Mouse (Mus musculus) heart, embryonic 12.5 days (tissue): ENCODE results near the gene Dennd6a. TPM values are rescaled to one million over a fixed set of nuclear protein-coding genes. Genes with fewer than 3 reads are reported as not detected.
A peak's percentile ranks its signal among the peaks of the same experiment; 100 is the strongest.

ENCODE experiments used
- ATAC-seq: fragments of 200-750 bp; cut with Nextera tagmentation; 2 replicates; pipeline ENCODE4 v1.8.0; 2017; ENCODE audit warnings: moderate TSS enrichment, moderate library complexity; ENCODE audit not compliant: insufficient number of reproducible peaks, low FRiP score
- H3K27ac ChIP-seq: fragments of 300-500 bp; sonication (generic); 2 replicates; pipeline ENCODE4 v1.5.1; 2016; ENCODE audit warnings: mild to moderate bottlenecking, moderate library complexity; ENCODE audit not compliant: poor library complexity, severe bottlenecking
- H3K27me3 ChIP-seq: fragments of 300-500 bp; sonication (generic); replicated peaks from 2 replicates; pipeline ENCODE4 v1.6.1; 2016; ENCODE audit warnings: mild to moderate bottlenecking, moderate library complexity
- H3K36me3 ChIP-seq: fragments of 300-500 bp; sonication (generic); 2 replicates; pipeline ENCODE4 v1.6.1; 2016; ENCODE audit warnings: mild to moderate bottlenecking, moderate library complexity
- H3K4me1 ChIP-seq: fragments of 300-500 bp; sonication (generic); replicated peaks from 2 replicates; pipeline ENCODE4 v1.6.1; 2016; ENCODE audit warnings: mild to moderate bottlenecking
- H3K4me2 ChIP-seq: fragments of 300-500 bp; sonication (generic); 2 replicates; pipeline ENCODE4 v1.6.1; 2016; ENCODE audit warnings: mild to moderate bottlenecking, moderate library complexity
- H3K4me3 ChIP-seq: fragments of 300-500 bp; sonication (generic); 2 replicates; pipeline ENCODE4 v1.5.1; 2016; ENCODE audit warnings: mild to moderate bottlenecking
- H3K9ac ChIP-seq: fragments of 300-500 bp; sonication (generic); 2 replicates; pipeline ENCODE4 v1.6.1; 2016; ENCODE audit warnings: mild to moderate bottlenecking, moderate library complexity
- H3K9me3 ChIP-seq: fragments of 300-500 bp; sonication (generic); replicated peaks from 2 replicates; pipeline ENCODE4 v1.6.1; 2016; ENCODE audit warnings: mild to moderate bottlenecking, moderate library complexity
- WGBS: fragments of 180-500 bp; shearing (Covaris S2); methylation state at CpG from one replicate; pipeline ENCODE4 v1.1.7; 2016; 5-methylcytosine and 5-hydroxymethylcytosine counted together
- polyA plus RNA-seq: library from polyadenylated mRNA; unstranded; fragments of >200 nt; fragmentation: Nextera tagmentation; extraction: Ambion mirVana; gene quantifications from 2 replicates; pipeline ENCODE4 v1.2.1, GENCODE M21; 2016

Gene Dennd6a
- polyA plus RNA-seq, 1 experiment from 2014 or later, result 27.5 TPM

- no peak for ATAC-seq
- H3K9me3 ChIP-seq, result no peaks in the 10 kb centered on the region
- H3K9ac ChIP-seq, result no peak overlapping the region
- no peak overlapping the region for H3K4me3 ChIP-seq
- H3K4me2 ChIP-seq, result no peak overlapping the region
- no peak overlapping the region for H3K27ac ChIP-seq
- no peaks in the 10 kb centered on the region for H3K27me3 ChIP-seq
- 58% methylated on average over 3 of the region's 3 CpGs for WGBS
- no peaks in the 10 kb centered on the region for H3K36me3 ChIP-seq
- peaks cover 14% of the 10 kb centered on the region for H3K4me1 ChIP-seq
Measured at GRCm38 (mm10) chr14:26576255-26576780, 2.7 kb downstream of the Dennd6a start.

GRCm38 (mm10) chr14:26578791-26579191 is 5.1 kb downstream of the Dennd6a start:
- no peak for ATAC-seq
- no peaks in the 10 kb centered on the region for H3K9me3 ChIP-seq
- no peaks in the 10 kb centered on the region for H3K27me3 ChIP-seq
- H3K36me3 ChIP-seq, result peaks cover 5% of the 10 kb centered on the region
- H3K4me1 ChIP-seq, result peaks cover 12% of the 10 kb centered on the region
- no peak overlapping the region for H3K27ac ChIP-seq
- 47% methylated on average over 6 of the region's 6 CpGs for WGBS
- H3K4me3 ChIP-seq, result no peak overlapping the region
- no peak overlapping the region for H3K9ac ChIP-seq
- no peak overlapping the region; the same call in 1 of the 2 replicates for H3K4me2 ChIP-seq

GRCm38 (mm10) chr14:26579346-26580343 is 6.0 kb downstream of the Dennd6a start:
- peak overlapping the region; percentile 92 for H3K4me2 ChIP-seq
- peaks cover 5% of the 10 kb centered on the region for H3K36me3 ChIP-seq
- H3K9ac ChIP-seq, result peak overlapping the region; percentile 97
- ATAC-seq, result peak; percentile 98
- H3K4me1 ChIP-seq, result peaks cover 14% of the 10 kb centered on the region
- no peaks in the 10 kb centered on the region for H3K27me3 ChIP-seq
- H3K27ac ChIP-seq, result peak overlapping the region; percentile 98
- no peaks in the 10 kb centered on the region for H3K9me3 ChIP-seq
- peak overlapping the region; percentile 84 for H3K4me3 ChIP-seq
- under 1% methylated on average over 79 of the region's 79 CpGs for WGBS

- ATAC-seq, result no peak
- H3K4me1 ChIP-seq, result peaks cover 23% of the 10 kb centered on the region
- WGBS, result 79% methylated on average over 3 of the region's 3 CpGs
Measured at GRCm38 (mm10) chr14:26583645-26584044, 10.0 kb downstream of the Dennd6a start.

GRCm38 (mm10) chr14:26587116-26587515 is 13.5 kb downstream of the Dennd6a start:
- no peak for ATAC-seq
- Histone ChIP-seq H3K4me2 (no peak overlapping the region), H3K36me3 (peaks cover 2% of the 10 kb centered on the region), H3K9ac (no peak overlapping the region), H3K27me3 (no peaks in the 10 kb centered on the region), H3K27ac (peak overlapping the region; percentile 12; the same call in 1 of the 2 replicates), H3K9me3 (no peaks in the 10 kb centered on the region), H3K4me3 (no peak overlapping the region), H3K4me1 (peaks cover 12% of the 10 kb centered on the region; the same call in 1 of the 2 replicates)

More at GRCm38 (mm10) chr14:26583645-26584044, 10.0 kb downstream of the Dennd6a start:
- H3K36me3 ChIP-seq, result peaks cover 5% of the 10 kb centered on the region
- H3K27ac ChIP-seq, result no peak overlapping the region
- H3K9ac ChIP-seq, result no peak overlapping the region
- no peak overlapping the region for H3K4me3 ChIP-seq
- no peaks in the 10 kb centered on the region for H3K9me3 ChIP-seq
- H3K4me2 ChIP-seq, result no peak overlapping the region
- H3K27me3 ChIP-seq, result no peaks in the 10 kb centered on the region

- peaks cover 5% of the 10 kb centered on the region; the same call in 1 of the 2 replicates for H3K4me1 ChIP-seq
- no peak overlapping the region for H3K9ac ChIP-seq
- no peak overlapping the region for H3K27ac ChIP-seq
- peaks cover 19% of the 10 kb centered on the region for H3K36me3 ChIP-seq
- no peak for ATAC-seq
- H3K4me2 ChIP-seq, result no peak overlapping the region
- no peaks in the 10 kb centered on the region for H3K27me3 ChIP-seq
- no peak overlapping the region for H3K4me3 ChIP-seq
- no peaks in the 10 kb centered on the region for H3K9me3 ChIP-seq
Measured at GRCm38 (mm10) chr14:26591353-26591752, 17.7 kb downstream of the Dennd6a start.

GRCm38 (mm10) chr14:26593281-26593895 is 19.7 kb downstream of the Dennd6a start:
- 83% methylated on average over 2 of the region's 2 CpGs for WGBS
- H3K9me3 ChIP-seq, result peaks cover 9% of the 10 kb centered on the region; the same call in 1 of the 2 replicates
- ATAC-seq, result no peak

GRCm38 (mm10) chr14:26595167-26595566 is 21.5 kb downstream of the Dennd6a start:
- peaks cover 9% of the 10 kb centered on the region; the same call in 1 of the 2 replicates for H3K9me3 ChIP-seq
- H3K4me1 ChIP-seq, result no peaks in the 10 kb centered on the region
- peaks cover 54% of the 10 kb centered on the region for H3K36me3 ChIP-seq
- no peak overlapping the region for H3K27ac ChIP-seq
- no peak overlapping the region for H3K4me2 ChIP-seq
- no peak for ATAC-seq
- 79% methylated on average over 7 of the region's 7 CpGs for WGBS
- H3K27me3 ChIP-seq, result no peaks in the 10 kb centered on the region
- H3K4me3 ChIP-seq, result no peak overlapping the region
- no peak overlapping the region for H3K9ac ChIP-seq

More at GRCm38 (mm10) chr14:26593281-26593895, 19.7 kb downstream of the Dennd6a start:
- Histone ChIP-seq H3K27ac (no peak overlapping the region), H3K36me3 (peaks cover 38% of the 10 kb centered on the region), H3K27me3 (no peaks in the 10 kb centered on the region), H3K9ac (no peak overlapping the region), H3K4me3 (no peak overlapping the region), H3K4me2 (no peak overlapping the region), H3K4me1 (no peaks in the 10 kb centered on the region)

- WGBS, result 64% methylated on average over 5 of the region's 5 CpGs
- Histone ChIP-seq H3K4me1 (no peaks in the 10 kb centered on the region), H3K36me3 (peaks cover 54% of the 10 kb centered on the region), H3K4me3 (no peak overlapping the region), H3K9ac (no peak overlapping the region), H3K27me3 (no peaks in the 10 kb centered on the region), H3K4me2 (no peak overlapping the region), H3K9me3 (peaks cover 9% of the 10 kb centered on the region; the same call in 1 of the 2 replicates), H3K27ac (no peak overlapping the region)
- ATAC-seq, result no peak
Measured at GRCm38 (mm10) chr14:26595695-26596365, 22.2 kb downstream of the Dennd6a start.

- H3K27me3 ChIP-seq, result no peaks in the 10 kb centered on the region
- ATAC-seq, result no peak
- H3K9me3 ChIP-seq, result no peaks in the 10 kb centered on the region
- no peaks in the 10 kb centered on the region for H3K4me1 ChIP-seq
- no peak overlapping the region for H3K4me2 ChIP-seq
- H3K9ac ChIP-seq, result no peak overlapping the region
- H3K4me3 ChIP-seq, result no peak overlapping the region
- peaks cover 60% of the 10 kb centered on the region for H3K36me3 ChIP-seq
- no peak overlapping the region for H3K27ac ChIP-seq
- 84% methylated on average over 4 of the region's 4 CpGs for WGBS
Measured at GRCm38 (mm10) chr14:26605354-26605753, 31.7 kb downstream of the Dennd6a start.
